Mouse (Mus musculus): ENCODE results near the gene Ikzf4. TPM values are rescaled to one million over a fixed set of nuclear protein-coding genes. Genes with fewer than 3 reads are reported as not detected.
"Not testable (repeated sequence)": the region's sequence is repeated elsewhere in the genome, so short reads cannot be mapped to it uniquely, and the experiment has no call there.

The Ikzf4 gene
- polyA plus RNA-seq, 1 experiment = 9.2 TPM

- no peak for TF ChIP-seq POLR2A (IDR thresholded peaks at IDR 0.05; ENCODE audit: extremely low read depth, insufficient read depth, low read length)
- TF ChIP-seq CTCF (IDR thresholded peaks at IDR 0.05; ENCODE audit: extremely low read depth, insufficient read depth, low read length) = no peak
These were observed 3.0 kb downstream of the Ikzf4 start for GRCm38 (mm10) chr10:128642749-128643148.

GRCm38 (mm10) chr10:128641871-128642270 lies 3.9 kb downstream of the Ikzf4 start:
- TF ChIP-seq POLR2A (IDR thresholded peaks at IDR 0.05; ENCODE audit: extremely low read depth, insufficient read depth, low read length) (no peak), CTCF (IDR thresholded peaks at IDR 0.05; ENCODE audit: extremely low read depth, insufficient read depth, low read length) (no peak)
- Histone ChIP-seq H3K4me3 (ENCODE audit: insufficient read depth, low read length) (no peak overlapping the region), H3K27ac (ENCODE audit: insufficient read depth, low read length) (no peak overlapping the region), H3K4me1 (ENCODE audit: control insufficient read depth, insufficient read depth, low read length) (peaks cover 4% of the 10 kb centered on the region; the same call in 1 of the 2 replicates)

More at GRCm38 (mm10) chr10:128642749-128643148, 3.0 kb downstream of the Ikzf4 start:
- Histone ChIP-seq H3K4me1 (ENCODE audit: control insufficient read depth, insufficient read depth, low read length) (peaks cover 4% of the 10 kb centered on the region; the same call in 1 of the 2 replicates), H3K27ac (ENCODE audit: insufficient read depth, low read length) (no peak overlapping the region), H3K4me3 (ENCODE audit: insufficient read depth, low read length) (no peak overlapping the region)

- Histone ChIP-seq H3K4me3 (ENCODE audit: insufficient read depth, low read length) (no peak overlapping the region), H3K4me1 (ENCODE audit: control insufficient read depth, insufficient read depth, low read length) (peaks cover 3% of the 10 kb centered on the region; the same call in 1 of the 2 replicates), H3K27ac (ENCODE audit: insufficient read depth, low read length) (no peak overlapping the region)
- TF ChIP-seq CTCF (IDR thresholded peaks at IDR 0.05; ENCODE audit: extremely low read depth, insufficient read depth, low read length) = no peak
- no peak for TF ChIP-seq POLR2A (IDR thresholded peaks at IDR 0.05; ENCODE audit: extremely low read depth, insufficient read depth, low read length)
These were observed 4.9 kb downstream of the Ikzf4 start for GRCm38 (mm10) chr10:128640891-128641290.

- Histone ChIP-seq H3K4me3 (ENCODE audit: insufficient read depth, low read length) (no peak overlapping the region), H3K4me1 (ENCODE audit: control insufficient read depth, insufficient read depth, low read length) (peaks cover 3% of the 10 kb centered on the region; the same call in 1 of the 2 replicates), H3K27ac (ENCODE audit: insufficient read depth, low read length) (no peak overlapping the region)
- TF ChIP-seq POLR2A (IDR thresholded peaks at IDR 0.05; ENCODE audit: extremely low read depth, insufficient read depth, low read length) = no peak
These were observed 5.8 kb downstream of the Ikzf4 start for GRCm38 (mm10) chr10:128639999-128640398.

- Histone ChIP-seq H3K4me3 (ENCODE audit: insufficient read depth, low read length) (no peak overlapping the region), H3K27ac (ENCODE audit: insufficient read depth, low read length) (no peak overlapping the region), H3K4me1 (ENCODE audit: control insufficient read depth, insufficient read depth, low read length) (no peaks in the 10 kb centered on the region)
- no peak for TF ChIP-seq POLR2A (IDR thresholded peaks at IDR 0.05; ENCODE audit: extremely low read depth, insufficient read depth, low read length)
- TF ChIP-seq CTCF (IDR thresholded peaks at IDR 0.05; ENCODE audit: extremely low read depth, insufficient read depth, low read length) = no peak
These were observed 8.8 kb downstream of the Ikzf4 start for GRCm38 (mm10) chr10:128637011-128637410.

GRCm38 (mm10) chr10:128636561-128636960 lies 9.2 kb downstream of the Ikzf4 start:
- Histone ChIP-seq H3K4me1 (ENCODE audit: control insufficient read depth, insufficient read depth, low read length) (no peaks in the 10 kb centered on the region), H3K27ac (ENCODE audit: insufficient read depth, low read length) (no peak overlapping the region), H3K4me3 (ENCODE audit: insufficient read depth, low read length) (no peak overlapping the region)
- no peak for TF ChIP-seq POLR2A (IDR thresholded peaks at IDR 0.05; ENCODE audit: extremely low read depth, insufficient read depth, low read length)
- no peak for TF ChIP-seq CTCF (IDR thresholded peaks at IDR 0.05; ENCODE audit: extremely low read depth, insufficient read depth, low read length)

GRCm38 (mm10) chr10:128635697-128636096 lies 10.1 kb downstream of the Ikzf4 start:
- Histone ChIP-seq H3K4me3 (ENCODE audit: insufficient read depth, low read length) (no peak overlapping the region), H3K27ac (ENCODE audit: insufficient read depth, low read length) (no peak overlapping the region)

GRCm38 (mm10) chr10:128631571-128631970 lies 14.2 kb downstream of the Ikzf4 start:
- H3K27ac ChIP-seq (ENCODE audit: insufficient read depth, low read length) = no peak overlapping the region
- no peak overlapping the region for H3K4me3 ChIP-seq (ENCODE audit: insufficient read depth, low read length)
- H3K4me1 ChIP-seq (ENCODE audit: control insufficient read depth, insufficient read depth, low read length) = no peaks in the 10 kb centered on the region
- no peak for TF ChIP-seq POLR2A (IDR thresholded peaks at IDR 0.05; ENCODE audit: extremely low read depth, insufficient read depth, low read length)

More at GRCm38 (mm10) chr10:128635697-128636096, 10.1 kb downstream of the Ikzf4 start:
- H3K4me1 ChIP-seq (ENCODE audit: control insufficient read depth, insufficient read depth, low read length) = no peaks in the 10 kb centered on the region
- TF ChIP-seq CTCF (IDR thresholded peaks at IDR 0.05; ENCODE audit: extremely low read depth, insufficient read depth, low read length) (no peak), POLR2A (IDR thresholded peaks at IDR 0.05; ENCODE audit: extremely low read depth, insufficient read depth, low read length) (no peak)

- H3K4me3 ChIP-seq (ENCODE audit: insufficient read depth, low read length); H3K27ac ChIP-seq (ENCODE audit: insufficient read depth, low read length); H3K4me1 ChIP-seq (ENCODE audit: control insufficient read depth, insufficient read depth, low read length): not testable (repeated sequence)
These were observed 15.5 kb downstream of the Ikzf4 start for GRCm38 (mm10) chr10:128630306-128630705.

- TF ChIP-seq CTCF (IDR thresholded peaks at IDR 0.05; ENCODE audit: extremely low read depth, insufficient read depth, low read length) (no peak), POLR2A (IDR thresholded peaks at IDR 0.05; ENCODE audit: extremely low read depth, insufficient read depth, low read length) (no peak)
- H3K4me1 ChIP-seq (ENCODE audit: control insufficient read depth, insufficient read depth, low read length) = peaks cover 5% of the 10 kb centered on the region
- no peak overlapping the region for H3K4me3 ChIP-seq (ENCODE audit: insufficient read depth, low read length)
- H3K27ac ChIP-seq (ENCODE audit: insufficient read depth, low read length) = no peak overlapping the region
These were observed 16.0 kb downstream of the Ikzf4 start for GRCm38 (mm10) chr10:128629746-128630145.
